Mouse (Mus musculus): ENCODE results near the gene Gm49403. TPM values are rescaled to one million over a fixed set of nuclear protein-coding genes. Genes with fewer than 3 reads are reported as not detected.
"Not testable (repeated sequence)": the region's sequence is repeated elsewhere in the genome, so short reads cannot be mapped to it uniquely, and the experiment has no call there.

Gene Gm49403
- polyA plus RNA-seq, 1 experiment from 2014 or later, result not detected

GRCm38 (mm10) chr19:8887585-8888463 is 4.1 kb downstream of the Gm49403 start:
- H3K4me1 ChIP-seq (ENCODE audit: control insufficient read depth, insufficient read depth, low read depth, low read length), result peaks cover 15% of the 10 kb centered on the region
- H3K4me3 ChIP-seq (ENCODE audit: low read length), result peak overlapping the region; percentile 65
- H3K9me3 ChIP-seq (ENCODE audit: control insufficient read depth, low read length), result no peaks in the 10 kb centered on the region
- ATAC-seq, result no peak
- peak overlapping the region; percentile 77 for H3K27ac ChIP-seq (ENCODE audit: low read depth, low read length)
- H3K27me3 ChIP-seq (replicated peaks; ENCODE audit: control insufficient read depth, insufficient read depth, low read length), result no peaks in the 10 kb centered on the region
- H3K9ac ChIP-seq (ENCODE audit: low read depth, low read length), result peak overlapping the region; percentile 72
- 15% methylated on average over 19 of the region's 19 CpGs for WGBS
- peak overlapping the region; percentile 71 for H3K4me2 ChIP-seq (ENCODE audit: low read length)
- H3K36me3 ChIP-seq (ENCODE audit: control insufficient read depth, insufficient read depth, low read length), result peaks cover 3% of the 10 kb centered on the region; the same call in 1 of the 2 replicates

- under 1% methylated on average over 58 of the region's 58 CpGs for WGBS
- ATAC-seq, result peak; percentile 96
- Histone ChIP-seq H3K27ac (ENCODE audit: low read depth, low read length) (peak within 1 kb of the TSS; percentile 82), H3K4me1 (ENCODE audit: control insufficient read depth, insufficient read depth, low read depth, low read length) (peaks cover 20% of the 10 kb centered on the region), H3K4me3 (ENCODE audit: low read length) (peak within 1 kb of the TSS; percentile 65), H3K36me3 (ENCODE audit: control insufficient read depth, insufficient read depth, low read length) (peaks cover 3% of the 10 kb centered on the region; the same call in 1 of the 2 replicates), H3K9me3 (ENCODE audit: control insufficient read depth, low read length) (no peaks in the 10 kb centered on the region), H3K4me2 (ENCODE audit: low read length) (peak within 1 kb of the TSS; percentile 71), H3K9ac (ENCODE audit: low read depth, low read length) (peak within 1 kb of the TSS; percentile 76), H3K27me3 (replicated peaks; ENCODE audit: control insufficient read depth, insufficient read depth, low read length) (no peaks in the 10 kb centered on the region)
Measured at GRCm38 (mm10) chr19:8888511-8889385, 5.0 kb downstream of the Gm49403 start, which contains the start of the genes 1810009A15Rik and Gm49416. 1810009A15Rik (plus strand) TSS chr19:8888853. Gm49416 (plus strand) TSS chr19:8888926.

- Histone ChIP-seq H3K9ac (ENCODE audit: low read depth, low read length) (peak within 1 kb of the TSS; percentile 70), H3K4me3 (ENCODE audit: low read length) (peak within 1 kb of the TSS; percentile 54), H3K4me1 (ENCODE audit: control insufficient read depth, insufficient read depth, low read depth, low read length) (peaks cover 23% of the 10 kb centered on the region), H3K36me3 (ENCODE audit: control insufficient read depth, insufficient read depth, low read length) (peaks cover 13% of the 10 kb centered on the region), H3K9me3 (ENCODE audit: control insufficient read depth, low read length) (no peaks in the 10 kb centered on the region), H3K27me3 (replicated peaks; ENCODE audit: control insufficient read depth, insufficient read depth, low read length) (no peaks in the 10 kb centered on the region), H3K4me2 (ENCODE audit: low read length) (peak within 1 kb of the TSS; percentile 84), H3K27ac (ENCODE audit: low read depth, low read length) (peak within 1 kb of the TSS; percentile 60)
- peak; percentile 65 for ATAC-seq
- WGBS, result 3% methylated on average over 50 of the region's 54 CpGs
Measured at GRCm38 (mm10) chr19:8892829-8893766, 9.4 kb downstream of the Gm49403 start, which contains the start of gene Ints5. Ints5 (plus strand) TSS chr19:8893005.

- H3K4me2 ChIP-seq (ENCODE audit: low read length), result no peak overlapping the region
- no peaks in the 10 kb centered on the region for H3K27me3 ChIP-seq (replicated peaks; ENCODE audit: control insufficient read depth, insufficient read depth, low read length)
- peaks cover 25% of the 10 kb centered on the region for H3K4me1 ChIP-seq (ENCODE audit: control insufficient read depth, insufficient read depth, low read depth, low read length)
- H3K4me3 ChIP-seq (ENCODE audit: low read length), result no peak overlapping the region
- 91% methylated on average over 9 of the region's 9 CpGs for WGBS
- H3K9ac ChIP-seq (ENCODE audit: low read depth, low read length), result no peak overlapping the region
- peaks cover 10% of the 10 kb centered on the region for H3K36me3 ChIP-seq (ENCODE audit: control insufficient read depth, insufficient read depth, low read length)
- H3K27ac ChIP-seq (ENCODE audit: low read depth, low read length), result no peak overlapping the region
- no peak for ATAC-seq
- H3K9me3 ChIP-seq (ENCODE audit: control insufficient read depth, low read length), result no peaks in the 10 kb centered on the region
Measured at GRCm38 (mm10) chr19:8895397-8895960, 11.7 kb downstream of the Gm49403 start.

GRCm38 (mm10) chr19:8896231-8896630 is 12.5 kb downstream of the Gm49403 start:
- not testable (repeated sequence) for H3K4me3 ChIP-seq (ENCODE audit: low read length); H3K4me2 ChIP-seq (ENCODE audit: low read length); H3K9me3 ChIP-seq (ENCODE audit: control insufficient read depth, low read length); H3K9ac ChIP-seq (ENCODE audit: low read depth, low read length); ATAC-seq; H3K27me3 ChIP-seq (replicated peaks; ENCODE audit: control insufficient read depth, insufficient read depth, low read length); H3K36me3 ChIP-seq (ENCODE audit: control insufficient read depth, insufficient read depth, low read length); H3K27ac ChIP-seq (ENCODE audit: low read depth, low read length)
- WGBS, result 97% methylated on average over 5 of the region's 5 CpGs
- peaks cover 25% of the 10 kb centered on the region for H3K4me1 ChIP-seq (ENCODE audit: control insufficient read depth, insufficient read depth, low read depth, low read length)

- not testable (repeated sequence) for H3K9me3 ChIP-seq (ENCODE audit: control insufficient read depth, low read length); H3K27me3 ChIP-seq (replicated peaks; ENCODE audit: control insufficient read depth, insufficient read depth, low read length)
- WGBS, result 17% methylated on average over 21 of the region's 21 CpGs
- Histone ChIP-seq H3K4me1 (ENCODE audit: control insufficient read depth, insufficient read depth, low read depth, low read length) (peaks cover 25% of the 10 kb centered on the region), H3K27ac (ENCODE audit: low read depth, low read length) (peak overlapping the region; percentile 57), H3K4me3 (ENCODE audit: low read length) (peak overlapping the region; percentile 70), H3K4me2 (ENCODE audit: low read length) (peak overlapping the region; percentile 64), H3K9ac (ENCODE audit: low read depth, low read length) (peak overlapping the region; percentile 61), H3K36me3 (ENCODE audit: control insufficient read depth, insufficient read depth, low read length) (peaks cover 10% of the 10 kb centered on the region)
- ATAC-seq, result peak; percentile 50
Measured at GRCm38 (mm10) chr19:8897211-8897864, 13.6 kb downstream of the Gm49403 start.

GRCm38 (mm10) chr19:8897865-8898495 is 14.2 kb downstream of the Gm49403 start, which contains the start of gene Ganab:
Ganab (plus strand) TSS chr19:8898071.
- peak; percentile 99 for ATAC-seq
- Histone ChIP-seq H3K27ac (ENCODE audit: low read depth, low read length) (peak within 1 kb of the TSS; percentile 91), H3K4me2 (ENCODE audit: low read length) (peak within 1 kb of the TSS; percentile 74), H3K9me3 (ENCODE audit: control insufficient read depth, low read length) (no peaks in the 10 kb centered on the region), H3K4me3 (ENCODE audit: low read length) (peak within 1 kb of the TSS; percentile 70), H3K4me1 (ENCODE audit: control insufficient read depth, insufficient read depth, low read depth, low read length) (peaks cover 24% of the 10 kb centered on the region), H3K27me3 (replicated peaks; ENCODE audit: control insufficient read depth, insufficient read depth, low read length) (no peaks in the 10 kb centered on the region), H3K36me3 (ENCODE audit: control insufficient read depth, insufficient read depth, low read length) (peaks cover 12% of the 10 kb centered on the region), H3K9ac (ENCODE audit: low read depth, low read length) (peak within 1 kb of the TSS; percentile 93)
- WGBS, result under 1% methylated on average over 52 of the region's 53 CpGs

All from hindbrain, embryonic 16.5 days (tissue).